Mouse (Mus musculus): ENCODE measurements around the gene Olfr1015.

GRCm38 (mm10) chr2:85753822-85754221 is 28.0 kb upstream of the Olfr1015 start:
- TF ChIP-seq POLR2A (IDR thresholded peaks at IDR 0.05; ENCODE audit: borderline replicate concordance, extremely low read depth, low read depth, low read length) (no peak), CTCF (IDR thresholded peaks at IDR 0.05; ENCODE audit: insufficient read depth, low read length) (no peak)

Measured in lung, adult 2 months (tissue).